Mouse (Mus musculus) forebrain, embryonic 10.5 days (tissue): ENCODE results near the gene Shisa2. TPM values are rescaled to one million over a fixed set of nuclear protein-coding genes. Genes with fewer than 3 reads are reported as not detected.

Source experiments
- DNase-seq: peaks from one replicate; pipeline ENCODE4 v3.0.0-alpha.2; 2017; ENCODE audit warnings: low spot score; ENCODE audit errors: extremely low spot score
- H3K27ac ChIP-seq: fragments of 300-500 bp; sonication (generic); 2 replicates; pipeline ENCODE4 v1.5.1; 2016; ENCODE audit warnings: mild to moderate bottlenecking
- H3K27me3 ChIP-seq: fragments of 300-500 bp; sonication (generic); 2 replicates; pipeline ENCODE4 v1.6.1; 2016; ENCODE audit warnings: mild to moderate bottlenecking; ENCODE audit not compliant: poor library complexity, severe bottlenecking
- H3K36me3 ChIP-seq: fragments of 300-500 bp; sonication (generic); replicated peaks from 2 replicates; pipeline ENCODE4 v1.6.1; 2016; ENCODE audit warnings: mild to moderate bottlenecking, moderate library complexity
- H3K4me1 ChIP-seq: fragments of 300-500 bp; sonication (generic); 2 replicates; pipeline ENCODE4 v1.6.1; 2016
- H3K4me3 ChIP-seq: fragments of 300-500 bp; sonication (generic); 2 replicates; pipeline ENCODE4 v1.5.1; 2016; ENCODE audit warnings: mild to moderate bottlenecking, moderate library complexity
- H3K9me3 ChIP-seq: fragments of 300-500 bp; sonication (generic); 2 replicates; pipeline ENCODE4 v1.6.1; 2016; ENCODE audit warnings: mild to moderate bottlenecking, moderate library complexity
- WGBS: fragments of 180-500 bp; shearing (Covaris S2); methylation state at CpG from one replicate; pipeline ENCODE4 v1.1.7; 2016; 5-methylcytosine and 5-hydroxymethylcytosine counted together
- polyA plus RNA-seq: library from polyadenylated mRNA; unstranded; fragments of >200 nt; fragmentation: Nextera tagmentation; extraction: Ambion mirVana; gene quantifications from 2 replicates; pipeline ENCODE4 v1.2.1, GENCODE M21; 2016

The Shisa2 gene
- polyA plus RNA-seq, 1 experiment from 2014 or later: 23.3 TPM

DNA sequence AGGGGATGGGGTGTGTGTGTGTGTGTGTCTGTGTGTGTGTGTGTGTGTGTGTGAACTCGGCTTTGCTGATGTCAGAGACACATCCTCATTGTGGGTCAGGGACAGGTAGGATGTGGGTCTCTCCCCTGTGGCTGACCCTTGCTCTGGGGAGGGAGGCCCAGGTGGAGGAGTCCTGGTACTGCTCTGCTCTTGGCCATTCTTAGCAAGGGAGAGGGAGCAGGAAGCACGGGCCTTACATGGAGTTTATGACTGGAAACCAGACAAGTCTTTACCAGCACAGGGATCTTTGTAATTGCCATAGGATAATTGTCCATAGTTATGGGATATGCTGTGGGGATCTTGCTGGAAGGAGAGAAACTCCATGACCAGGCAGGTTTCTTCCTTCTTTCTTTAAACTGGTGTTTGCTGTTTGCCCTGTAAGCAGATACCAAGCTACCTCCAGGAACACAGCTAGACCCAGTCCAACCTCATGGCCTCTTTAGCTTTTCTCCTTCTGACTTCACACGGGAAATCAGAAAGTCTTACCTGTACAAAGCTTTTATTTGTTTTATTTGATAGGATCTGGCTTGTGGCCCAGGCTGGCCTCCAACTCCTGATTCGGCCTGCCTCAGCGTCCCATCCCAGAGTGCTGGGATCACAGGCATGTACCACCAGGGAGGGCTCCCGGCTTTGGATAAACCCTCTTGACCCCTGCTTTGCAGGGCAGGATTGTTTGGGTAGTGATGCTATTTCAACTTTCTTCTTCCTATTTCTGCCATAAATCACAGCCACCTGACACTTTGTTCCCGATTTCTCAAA is 14.0 kb downstream of the Shisa2 start:
- Histone ChIP-seq H3K9me3 (no peaks in the 10 kb centered on the region; the same call in 1 of the 2 replicates), H3K4me1 (peaks cover 29% of the 10 kb centered on the region), H3K27ac (peak overlapping the region; percentile 63), H3K4me3 (no peak overlapping the region), H3K27me3 (no peaks in the 10 kb centered on the region), H3K36me3 (no peaks in the 10 kb centered on the region)
- 59% methylated on average over 7 of the region's 7 CpGs for WGBS
- DNase-seq: no peak

DNA sequence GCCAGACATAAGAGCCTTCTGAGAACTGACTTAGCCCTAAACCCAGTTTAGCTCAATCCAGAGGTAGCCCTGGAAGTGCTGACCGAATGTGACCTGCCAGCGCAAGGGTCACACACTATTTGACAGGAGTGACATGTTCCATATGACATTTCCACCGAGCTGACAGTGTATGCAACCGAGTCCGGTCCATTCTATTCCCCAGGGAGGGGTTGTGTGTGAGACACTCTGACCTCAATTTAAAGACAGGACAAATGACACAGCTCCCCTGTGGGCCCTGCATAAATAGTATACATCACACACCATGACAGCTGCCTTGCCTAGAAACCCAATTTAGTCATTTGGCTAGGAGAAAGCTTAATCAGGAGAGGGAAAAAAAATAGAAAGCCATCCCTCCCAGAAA is 16.7 kb downstream of the Shisa2 start:
- 69% methylated on average over 5 of the region's 5 CpGs for WGBS
- H3K27me3 ChIP-seq: 0 out of 2 replicates have a peak, but pooled peaks cover 3% of the 10 kb centered on the region
- H3K36me3 ChIP-seq: no peaks in the 10 kb centered on the region
- H3K4me3 ChIP-seq: no peak overlapping the region
- no peaks in the 10 kb centered on the region; the same call in 1 of the 2 replicates for H3K9me3 ChIP-seq
- DNase-seq: no peak
- no peak overlapping the region for H3K27ac ChIP-seq
- H3K4me1 ChIP-seq: peaks cover 29% of the 10 kb centered on the region

GRCm38 (mm10) chr14:59643582-59643981 is 18.5 kb downstream of the Shisa2 start:
- no peaks in the 10 kb centered on the region for H3K36me3 ChIP-seq
- 88% methylated on average over 12 of the region's 12 CpGs for WGBS
- no peak for DNase-seq
- H3K27me3 ChIP-seq: 0 out of 2 replicates have a peak, but pooled peaks cover 3% of the 10 kb centered on the region
- H3K9me3 ChIP-seq: no peaks in the 10 kb centered on the region
- H3K27ac ChIP-seq: no peak overlapping the region
- H3K4me3 ChIP-seq: no peak overlapping the region
- H3K4me1 ChIP-seq: peaks cover 31% of the 10 kb centered on the region

GRCm38 (mm10) chr14:59644166-59644565 is 19.1 kb downstream of the Shisa2 start:
- H3K9me3 ChIP-seq: no peaks in the 10 kb centered on the region
- 85% methylated on average over 1 of the region's 1 CpGs for WGBS
- no peak overlapping the region for H3K4me3 ChIP-seq
- no peak overlapping the region for H3K27ac ChIP-seq
- no peak for DNase-seq
- 0 out of 2 replicates have a peak, but pooled peaks cover 3% of the 10 kb centered on the region for H3K27me3 ChIP-seq
- H3K4me1 ChIP-seq: peaks cover 30% of the 10 kb centered on the region
- no peaks in the 10 kb centered on the region for H3K36me3 ChIP-seq

DNA sequence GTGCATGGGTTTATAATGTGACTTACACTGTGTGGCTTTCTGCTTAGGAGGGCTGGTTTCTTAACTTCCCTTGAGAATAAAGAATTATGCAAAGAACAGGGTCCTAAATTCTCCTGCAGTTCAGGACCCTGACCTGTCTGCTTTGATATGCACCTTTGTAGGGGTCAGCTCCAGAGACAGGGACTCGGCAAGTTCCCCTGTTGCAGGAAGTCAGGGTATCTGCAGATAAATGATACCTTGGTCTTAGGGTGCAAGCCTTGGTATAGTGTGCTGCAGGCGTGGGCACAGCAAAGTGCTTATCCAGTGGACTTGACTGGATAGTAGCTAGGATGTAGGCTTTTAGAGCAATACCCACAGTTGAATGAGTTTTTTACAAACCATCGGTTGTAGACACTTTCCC is 19.8 kb downstream of the Shisa2 start:
- 82% methylated on average over 3 of the region's 3 CpGs for WGBS
- no peak for DNase-seq
- Histone ChIP-seq H3K36me3 (no peaks in the 10 kb centered on the region), H3K4me1 (peaks cover 26% of the 10 kb centered on the region), H3K27me3 (0 out of 2 replicates have a peak, but pooled peaks cover 3% of the 10 kb centered on the region), H3K9me3 (no peaks in the 10 kb centered on the region), H3K27ac (no peak overlapping the region), H3K4me3 (no peak overlapping the region)

- Histone ChIP-seq H3K4me3 (no peak overlapping the region), H3K36me3 (no peaks in the 10 kb centered on the region), H3K4me1 (peaks cover 16% of the 10 kb centered on the region), H3K27ac (no peak overlapping the region), H3K9me3 (no peaks in the 10 kb centered on the region), H3K27me3 (0 out of 2 replicates have a peak, but pooled peaks cover 3% of the 10 kb centered on the region)
- WGBS: 84% methylated on average over 16 of the region's 16 CpGs
- DNase-seq: no peak
These were observed 22.0 kb downstream of the Shisa2 start for GRCm38 (mm10) chr14:59646826-59647697.

DNA sequence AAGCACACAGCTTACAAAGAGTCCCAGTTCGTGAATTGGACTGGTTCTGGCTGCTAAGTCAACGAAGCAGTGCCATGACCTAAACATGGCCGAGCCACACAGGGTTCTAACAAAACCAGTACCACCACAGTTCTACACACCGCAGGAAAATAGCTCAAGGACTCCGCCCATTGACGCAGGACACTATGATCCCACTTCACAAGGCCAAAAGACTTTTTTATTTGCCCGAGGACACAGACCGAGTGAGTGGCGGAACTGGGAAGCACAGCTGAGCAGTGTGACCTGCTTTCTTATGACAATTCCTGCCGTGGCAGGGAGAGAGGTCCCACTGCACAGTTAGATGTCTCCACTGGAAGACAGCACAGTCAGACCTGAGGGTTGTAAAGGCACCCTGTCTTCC is 23.5 kb downstream of the Shisa2 start:
- DNase-seq: no peak
- H3K4me1 ChIP-seq: peaks cover 8% of the 10 kb centered on the region
- no peak overlapping the region for H3K4me3 ChIP-seq
- H3K36me3 ChIP-seq: no peaks in the 10 kb centered on the region
- H3K27me3 ChIP-seq: 0 out of 2 replicates have a peak, but pooled peaks cover 3% of the 10 kb centered on the region
- no peak overlapping the region for H3K27ac ChIP-seq
- H3K9me3 ChIP-seq: no peaks in the 10 kb centered on the region
- WGBS: 83% methylated on average over 10 of the region's 10 CpGs

DNA sequence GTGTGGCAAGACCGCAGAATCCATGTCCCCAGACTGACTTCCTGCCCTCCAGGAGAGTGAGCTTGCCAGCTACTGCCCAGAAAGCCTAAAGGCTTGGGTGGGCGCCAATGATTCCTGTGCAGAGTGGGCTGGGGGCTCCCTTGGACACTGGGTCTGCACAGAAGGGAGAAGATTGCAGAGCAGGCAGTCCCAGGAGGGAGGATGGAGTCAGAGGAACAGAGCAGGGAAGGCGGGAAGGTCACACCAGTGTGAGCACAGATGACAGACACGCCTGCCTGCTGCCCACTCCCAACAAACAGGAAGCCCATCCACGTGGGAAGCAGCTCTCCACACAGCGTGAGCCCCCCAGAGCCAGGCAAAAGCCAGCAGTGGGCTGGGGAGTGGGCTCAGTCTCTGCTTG is 24.2 kb downstream of the Shisa2 start:
- Histone ChIP-seq H3K4me3 (no peak overlapping the region), H3K4me1 (peaks cover 6% of the 10 kb centered on the region), H3K9me3 (no peaks in the 10 kb centered on the region), H3K27ac (peak overlapping the region; percentile 36; the same call in 1 of the 2 replicates), H3K36me3 (no peaks in the 10 kb centered on the region), H3K27me3 (0 out of 2 replicates have a peak, but pooled peaks cover 3% of the 10 kb centered on the region)
- no peak for DNase-seq
- 86% methylated on average over 6 of the region's 6 CpGs for WGBS

DNA sequence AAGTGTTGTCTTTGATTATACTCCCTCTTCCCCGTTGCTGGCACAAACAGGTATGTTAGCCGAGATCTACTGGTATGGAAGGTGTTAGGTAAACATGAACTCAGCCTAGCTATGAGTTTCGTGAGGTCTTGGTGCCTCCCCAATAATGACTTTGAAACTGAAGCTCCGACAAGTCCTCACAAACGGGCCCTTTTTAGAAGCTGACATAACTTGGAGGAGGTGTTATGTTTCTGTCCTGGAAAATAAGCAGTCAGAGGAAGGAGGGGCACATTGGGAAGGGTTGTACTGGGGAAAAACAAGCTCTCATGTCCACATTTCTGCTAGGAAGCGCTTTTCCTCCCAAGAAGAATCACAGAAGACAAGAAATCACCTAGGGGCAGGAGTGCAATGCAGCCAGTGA is 31.5 kb downstream of the Shisa2 start:
- Histone ChIP-seq H3K27ac (no peak overlapping the region), H3K27me3 (no peaks in the 10 kb centered on the region), H3K36me3 (no peaks in the 10 kb centered on the region), H3K4me3 (no peak overlapping the region), H3K4me1 (no peaks in the 10 kb centered on the region), H3K9me3 (no peaks in the 10 kb centered on the region)
- no peak for DNase-seq
- 89% methylated on average over 6 of the region's 6 CpGs for WGBS

DNA sequence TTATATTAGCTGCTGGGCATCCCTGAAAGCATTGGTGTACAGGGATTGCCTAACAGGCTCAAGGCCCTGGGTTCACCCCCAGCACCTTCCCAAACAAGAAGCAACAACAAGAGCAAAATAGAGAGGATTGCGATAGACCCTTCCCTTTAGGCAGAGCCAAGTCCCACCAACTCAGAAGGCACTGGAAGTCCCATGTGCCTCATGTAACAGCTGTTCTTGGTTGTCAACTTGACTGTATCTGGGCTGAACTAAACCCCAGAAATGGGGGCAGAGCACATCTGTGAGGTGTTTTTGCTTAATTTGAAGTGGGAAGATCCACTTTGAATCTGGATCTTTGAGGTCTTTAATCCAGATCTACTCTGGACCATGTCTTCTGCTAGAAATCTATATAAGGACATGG is 32.0 kb downstream of the Shisa2 start:
- Histone ChIP-seq H3K36me3 (no peaks in the 10 kb centered on the region), H3K4me3 (no peak overlapping the region), H3K27me3 (no peaks in the 10 kb centered on the region), H3K9me3 (no peaks in the 10 kb centered on the region), H3K27ac (no peak overlapping the region), H3K4me1 (no peaks in the 10 kb centered on the region)
- no peak for DNase-seq
- 98% methylated on average over 1 of the region's 1 CpGs for WGBS

DNA sequence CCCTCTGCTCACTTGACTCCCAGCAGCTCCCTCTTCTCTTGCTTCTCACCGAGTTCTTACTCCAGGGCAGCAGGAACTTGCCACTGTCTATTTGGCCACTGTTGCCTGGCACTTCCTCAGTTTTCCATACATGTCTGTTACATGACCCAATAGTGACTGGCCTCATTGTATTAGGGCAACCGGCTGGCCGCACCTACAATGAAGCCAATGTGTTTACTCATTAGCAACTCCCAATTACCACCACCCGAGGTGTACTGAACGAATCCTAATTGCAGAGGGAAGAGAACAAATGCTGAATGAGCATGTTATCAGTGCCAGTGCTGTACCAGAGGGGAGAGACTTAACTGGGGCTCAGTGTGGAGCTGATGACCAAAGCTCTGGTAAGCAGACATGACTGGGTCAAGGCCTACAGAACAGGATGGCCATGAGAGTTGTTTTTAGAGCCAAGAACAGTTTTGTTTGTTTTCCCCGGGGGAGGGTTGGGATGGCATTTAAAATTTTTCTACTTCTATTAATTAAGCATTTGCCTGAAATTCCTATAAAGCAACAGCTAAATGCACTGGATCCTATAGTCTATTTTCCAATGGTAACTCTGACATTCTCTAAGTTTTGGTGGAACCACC is 47.9 kb downstream of the Shisa2 start:
- H3K9me3 ChIP-seq: no peaks in the 10 kb centered on the region
- H3K36me3 ChIP-seq: no peaks in the 10 kb centered on the region
- peaks cover 19% of the 10 kb centered on the region for H3K27me3 ChIP-seq
- no peak overlapping the region for H3K27ac ChIP-seq
- no peak overlapping the region for H3K4me3 ChIP-seq
- WGBS: 67% methylated on average over 6 of the region's 6 CpGs
- peaks cover 44% of the 10 kb centered on the region for H3K4me1 ChIP-seq
- no peak for DNase-seq

DNA sequence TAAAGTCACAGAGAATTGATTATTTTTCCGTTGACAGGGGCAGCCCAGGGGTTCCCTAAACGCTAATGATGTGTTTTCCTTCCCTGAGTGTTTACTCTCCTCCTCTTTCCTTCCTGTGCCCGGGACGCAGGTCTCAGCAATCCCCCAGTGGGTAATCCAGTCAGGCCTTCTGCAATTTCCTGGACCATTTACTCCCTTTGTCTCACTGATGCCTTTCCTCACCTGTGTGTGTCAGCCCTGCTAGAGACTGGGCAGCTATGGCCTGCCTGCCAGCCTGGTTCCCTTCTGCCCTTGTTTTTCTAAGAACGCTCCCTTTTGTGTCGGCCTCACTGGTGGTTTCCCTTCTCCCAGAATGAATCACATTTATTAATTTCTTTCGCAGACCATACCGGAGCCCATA is 49.4 kb downstream of the Shisa2 start:
- Histone ChIP-seq H3K9me3 (no peaks in the 10 kb centered on the region), H3K27me3 (peaks cover 19% of the 10 kb centered on the region), H3K27ac (peak overlapping the region; percentile 17; the same call in 1 of the 2 replicates), H3K4me1 (peaks cover 44% of the 10 kb centered on the region), H3K4me3 (no peak overlapping the region), H3K36me3 (no peaks in the 10 kb centered on the region)
- no peak for DNase-seq
- WGBS: 47% methylated on average over 8 of the region's 8 CpGs
